Mouse (Mus musculus): ENCODE measurements around the gene Ly6g. TPM values are rescaled to one million over a fixed set of nuclear protein-coding genes. Genes with fewer than 3 reads are reported as not detected.

The Ly6g gene
- total RNA-seq (2023) = not detected

DNA sequence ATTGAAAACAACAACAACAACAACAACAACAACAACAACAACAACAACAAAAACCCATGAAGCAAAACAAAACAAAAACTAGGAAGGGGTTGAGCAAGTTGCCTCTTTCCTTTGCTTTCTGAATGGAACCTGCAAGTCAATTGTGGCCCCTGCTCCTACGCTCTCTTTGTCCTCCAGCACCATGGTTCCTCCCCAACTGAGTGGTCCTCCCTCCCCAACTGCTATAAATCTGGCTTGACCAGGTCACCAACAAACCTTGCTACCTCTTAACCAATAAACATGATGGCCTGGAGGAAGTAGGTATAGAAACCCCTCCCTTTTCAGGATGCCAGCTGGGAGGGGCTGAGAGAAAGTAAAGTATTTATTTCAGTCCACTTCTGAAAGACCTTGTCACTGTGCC lies at the start of gene Ly6g:
Gene Ly6g (plus strand): TSS at position 301 of the 400 bp plus-strand sequence.

GRCm38 (mm10) chr15:75111861-75112630 lies 43.0 kb upstream of the Ly6g start, which contains the start of gene Ly6c2:
Gene Ly6c2 (minus strand): TSS chr15:75111970.

Other genes starting within 250 kb of the Ly6g start
- not detected for gene Ly6i, start 171.8 kb upstream of the Ly6g start, total RNA-seq (2023)
- 26.4 TPM for gene Ly6a, start 157.2 kb upstream of the Ly6g start, total RNA-seq (2023)
- 48.2 TPM for gene Ly6c1, start 106.4 kb upstream of the Ly6g start, total RNA-seq (2023)
- 12.5 TPM for gene Ly6c2, start 43.3 kb upstream of the Ly6g start, total RNA-seq (2023)
- not detected for gene BC025446, start 61.1 kb downstream of the Ly6g start, total RNA-seq (2023)
- not detected for gene Ly6f, start 113.2 kb downstream of the Ly6g start, total RNA-seq (2023)

Measured in CD4-positive naive resting alpha-beta T cell, adult 57 days (primary cell).